Mouse (Mus musculus) left cerebral cortex, postnatal 36 days (tissue): Measurements from ENCODE around the gene BC049762. TPM values are rescaled to one million over a fixed set of nuclear protein-coding genes. Genes with fewer than 3 reads are reported as not detected.

ENCODE experiments used
- DNase-seq, 2 experiments: peaks; one replicate each; pipeline ENCODE4 v3.0.0; 2021 to 2022; ENCODE audit warnings: low spot score in 2 of 2, mixed read lengths in 1 of 2
- intact Hi-C: fragments of 180-260 bp; cut with DNase I; formaldehyde crosslinking; loops from one replicate; pipeline ENCODE4 v1.15.1; 2025
- total RNA-seq, 2 experiments: library from RNA; stranded (reverse); gene quantifications; 2 replicates each; pipeline ENCODE4 v1.2.3; 2021

The BC049762 gene
- total RNA-seq, 2 experiments from 2014 or later = not detected

DNA sequence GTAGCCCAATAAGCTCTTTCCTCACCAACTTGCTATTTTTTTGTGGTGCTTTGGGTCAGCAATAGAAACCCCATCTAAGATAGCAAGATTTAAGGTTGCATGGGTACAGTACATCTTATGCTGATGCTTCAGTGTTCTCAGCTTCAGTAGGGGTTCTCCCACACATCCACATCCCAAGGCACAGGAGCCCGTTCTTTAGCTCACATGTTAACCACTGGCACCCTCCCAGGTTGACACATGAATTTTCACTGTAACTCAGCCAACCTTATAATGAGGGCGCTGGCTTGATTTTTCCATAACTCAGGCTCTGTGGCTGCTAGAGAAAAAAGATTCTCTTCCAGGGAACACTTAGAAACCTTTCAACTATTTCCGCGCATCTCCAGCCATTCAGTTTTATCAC lies 35.7 kb downstream of the BC049762 start:
- intact Hi-C loops = no loop called here
- peak; percentile 65 for DNase-seq

- intact Hi-C loops = no loop called here
- DNase-seq = no peak
These were observed 42.5 kb downstream of the BC049762 start, which contains the start of gene Gm12569 for GRCm38 (mm10) chr11:51220308-51220707. Gm12569 (plus strand) TSS chr11:51220473.

DNA sequence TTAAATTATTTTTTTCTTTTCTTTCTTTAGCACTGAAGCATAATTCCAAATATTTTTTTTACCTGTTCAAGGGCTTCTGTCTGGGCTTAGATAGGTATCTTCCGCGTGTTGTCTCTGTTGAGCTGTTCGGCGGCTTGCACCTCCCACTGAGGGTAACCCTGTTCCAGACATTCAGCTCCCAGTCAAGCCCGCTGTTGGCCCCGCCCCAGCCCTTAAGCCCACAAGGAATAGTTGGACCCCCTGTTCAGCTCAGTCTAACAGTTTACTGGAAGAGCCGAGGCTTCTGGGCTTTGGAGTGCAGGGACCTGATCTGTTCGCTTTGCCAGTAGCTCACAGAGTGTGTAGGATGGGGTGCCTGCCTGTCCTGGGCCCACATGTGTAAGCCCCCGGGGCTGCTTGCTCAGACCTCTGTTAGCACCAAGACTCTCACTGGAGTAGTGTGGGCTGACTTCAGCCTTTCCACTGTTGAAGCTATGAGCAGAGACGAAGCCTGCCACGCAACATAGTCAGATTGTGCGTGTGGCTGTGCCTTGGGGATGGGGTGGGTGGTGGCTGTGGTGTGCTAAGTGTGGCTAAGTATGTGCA lies 43.4 kb downstream of the BC049762 start:
- intact Hi-C loops = no loop called here
- DNase-seq = no peak

GRCm38 (mm10) chr11:51214021-51214420 lies 48.8 kb downstream of the BC049762 start:
- intact Hi-C loops = no loop called here
- DNase-seq = no peak

DNA sequence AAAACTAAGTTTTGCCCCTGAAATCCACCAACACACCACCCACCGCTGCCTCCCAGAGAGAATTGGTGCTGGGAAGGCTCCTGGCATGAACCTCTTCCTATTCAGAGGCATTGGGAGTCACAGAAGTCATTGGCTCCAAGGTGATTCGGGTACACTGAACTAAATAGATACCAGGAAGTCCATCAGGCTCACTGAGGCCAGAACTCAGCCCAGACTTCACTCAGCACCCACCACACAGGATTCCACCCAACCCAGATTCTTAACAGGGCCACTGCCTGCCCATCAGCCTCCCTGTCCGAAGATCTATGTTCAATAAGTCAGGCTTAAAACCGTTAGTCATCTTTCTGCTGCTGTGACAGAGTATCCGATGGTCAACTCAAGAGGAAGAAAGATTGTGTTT lies 51.4 kb downstream of the BC049762 start:
- intact Hi-C loops = no loop called here
- no peak for DNase-seq

DNA sequence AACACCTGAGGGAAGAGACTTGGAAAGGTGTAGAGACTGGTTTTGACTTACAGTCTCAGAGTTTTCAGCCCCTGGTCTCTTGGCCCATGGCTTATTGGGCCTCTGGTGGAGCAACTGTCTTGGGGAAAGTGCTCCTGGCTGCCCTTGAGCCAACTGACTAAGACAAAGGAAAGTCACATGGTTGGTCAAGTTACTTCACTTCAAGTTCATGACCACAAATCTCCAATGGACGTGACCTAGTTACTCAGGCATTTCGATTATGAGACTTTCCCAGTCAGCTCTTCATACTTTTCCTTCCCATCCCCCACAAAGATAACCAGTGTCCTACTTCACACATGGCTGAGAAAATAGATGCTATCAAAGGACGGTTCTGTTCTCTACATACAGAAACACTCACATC lies 55.1 kb downstream of the BC049762 start:
- DNase-seq = no peak
- intact Hi-C loops = no loop called here

Other genes starting within 250 kb of the BC049762 start
- gene Olfr54, start 248.8 kb downstream of the BC049762 start, total RNA-seq = not detected
- gene Olfr1375, start 214.9 kb downstream of the BC049762 start, total RNA-seq = not detected
- 1 to 10 TPM; 8.1 to 9.3 TPM for gene Zfp354a, start 203.8 kb downstream of the BC049762 start, total RNA-seq
- not detected for gene Gm12569, start 42.6 kb downstream of the BC049762 start, total RNA-seq
- 100 to 1,000 TPM in 1 of 2 experiments, 10 to 100 TPM in 1; 79.3 to 115 TPM for gene Clk4, start 1.3 kb downstream of the BC049762 start, total RNA-seq
- 10 to 100 TPM in 1 of 2 experiments, 1 to 10 TPM in 1; 9.2 to 11.8 TPM for gene Col23a1, start 26.9 kb upstream of the BC049762 start, total RNA-seq